10 mouse cellular contexts compared by ENCODE assay signal in the genomic region with DNA sequence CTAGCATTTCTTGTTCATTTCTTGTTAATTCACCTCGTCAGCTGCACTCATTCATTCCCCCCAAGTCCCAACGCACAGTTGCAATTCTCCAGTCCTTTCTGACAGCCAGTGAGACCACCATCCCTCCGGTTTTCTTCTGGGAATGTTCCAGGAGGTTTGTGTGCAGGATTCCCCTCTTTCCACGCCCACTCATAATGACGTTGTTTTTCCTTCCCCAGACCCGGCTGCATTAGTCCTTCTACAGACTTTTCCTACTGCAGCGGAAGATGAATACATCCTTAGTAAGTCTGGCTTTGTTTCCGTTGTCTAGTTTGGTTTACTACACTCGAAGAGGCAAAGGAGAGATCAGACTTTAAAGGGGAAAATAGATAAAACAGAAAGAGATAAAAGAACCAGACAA. TPM values are rescaled to one million over a fixed set of nuclear protein-coding genes. Genes with fewer than 3 reads are reported as not detected.
DNase-seq lines count a peak whose midpoint lies in the region; ATAC-seq and TF ChIP-seq lines count a peak whose summit lies in the region.
"Had no signal": no experiment of that assay in that cellular context is flagged by ENCODE, and none has a peak within 500 bp of the region (broad histone marks: within the 10 kb centered on the region; RNA-seq: fewer than 3 reads in every experiment).

No protein-coding gene starts in this region.

- peak overlapping the region; percentile 84 for H3K4me3 ChIP-seq in gastrocnemius, adult 2 months
- H3K4me3 ChIP-seq in forebrain, embryonic 13.5 days: peak overlapping the region; percentile 91
- peak overlapping the region; percentile 77 for H3K4me3 ChIP-seq in liver, embryonic 13.5 days (replicated peaks)

- peak overlapping the region; percentile 94 for H3K4me2 ChIP-seq in forebrain, embryonic 13.5 days
- H3K4me2 ChIP-seq in liver, embryonic 13.5 days: peak overlapping the region; percentile 80

- 46% methylated on average over 9 of the region's 9 CpGs for WGBS in forebrain, embryonic 13.5 days
- 44% methylated on average over 9 of the region's 9 CpGs for WGBS in liver, embryonic 13.5 days (ENCODE audit: insufficient replicate concordance)

- H3K9me3 ChIP-seq in forebrain, embryonic 13.5 days (replicated peaks): no peaks in the 10 kb centered on the region
- no peaks in the 10 kb centered on the region for H3K9me3 ChIP-seq in liver, embryonic 13.5 days (replicated peaks)

- H3K4me1 ChIP-seq in forebrain, embryonic 13.5 days: peaks cover 23% of the 10 kb centered on the region
- H3K4me1 ChIP-seq in liver, embryonic 13.5 days (replicated peaks): peaks cover 11% of the 10 kb centered on the region

- no peaks in the 10 kb centered on the region for H3K27me3 ChIP-seq in forebrain, embryonic 13.5 days
- H3K27me3 ChIP-seq in liver, embryonic 13.5 days: no peaks in the 10 kb centered on the region

- peak overlapping the region; percentile 93 for H3K9ac ChIP-seq in forebrain, embryonic 13.5 days
- peak overlapping the region; percentile 83; the same call in 1 of the 2 replicates for H3K9ac ChIP-seq in liver, embryonic 13.5 days

- no peak for TF ChIP-seq CTCF in gastrocnemius, adult 2 months (IDR thresholded peaks at IDR 0.05)

- no peak for DNase-seq in gastrocnemius, adult 2 months
- DNase-seq in gastrocnemius, postnatal 14 days: no peak
- DNase-seq in 3T3-L1 (ENCODE audit: low read depth, low spot score): peak; percentile 51
- no peak for DNase-seq in liver, embryonic 13.5 days
- DNase-seq in adrenal gland, postnatal 10 days: no peak
- DNase-seq in adrenal gland, adult 2 months: no peak
- DNase-seq in frontal cortex, postnatal 14 days (ENCODE audit: low spot score in 2 of 2): no peak

- peaks cover 41% of the 10 kb centered on the region for H3K36me3 ChIP-seq in forebrain, embryonic 13.5 days (ENCODE audit: poor library complexity, severe bottlenecking)
- H3K36me3 ChIP-seq in liver, embryonic 13.5 days: peaks cover 22% of the 10 kb centered on the region

- no peak for ATAC-seq in forebrain, embryonic 13.5 days
- ATAC-seq in liver, embryonic 13.5 days (ENCODE audit: low read depth): no peak

- H3K27ac ChIP-seq in gastrocnemius, adult 2 months: peak overlapping the region; percentile 95
- H3K27ac ChIP-seq in forebrain, embryonic 13.5 days: no peak overlapping the region
- H3K27ac ChIP-seq in liver, embryonic 13.5 days: no peak overlapping the region

- intact Hi-C loops in gastrocnemius, adult 2 months (cut with DNase I): no loop called here
- intact Hi-C loops in gastrocnemius, postnatal 14 days (cut with DNase I; ENCODE audit: low total_unique reads): no loop called here

RNA-seq across cellular contexts. Expression of a gene that starts 1.1 kb away (rescaled TPM):
- 1 to 10 TPM; 7.1 to 8.0 TPM for total RNA-seq in gastrocnemius, adult 2 months (2021)
- 1 to 10 TPM; 7.0 to 8.6 TPM for total RNA-seq in gastrocnemius, postnatal 14 days (2021)
- 22.7 and 23.5 TPM in 2 replicates for polyA plus RNA-seq in forebrain, embryonic 13.5 days (2015; fragmentation: Nextera tagmentation; extraction: Ambion mirVana)
- polyA plus RNA-seq in liver, embryonic 13.5 days (2015; fragmentation: Nextera tagmentation; extraction: Ambion mirVana): 2.2 and 3.1 TPM in 2 replicates
- total RNA-seq in adrenal gland, postnatal 10 days (2021): 10 to 100 TPM; 15.6 to 19.1 TPM
- total RNA-seq in adrenal gland, adult 2 months (2021): 10 to 100 TPM; 19.5 to 21.4 TPM
- 9.1 and 10.1 TPM in 2 replicates for polyA plus RNA-seq in adrenal gland, adult 2 months (2012; rRNA removed)

RNA-seq across cellular contexts. Expression of a gene that starts 9.3 kb away (rescaled TPM):
- not detected for total RNA-seq in gastrocnemius, adult 2 months (2021)
- total RNA-seq in gastrocnemius, postnatal 14 days (2021): not detected
- not detected in 2 replicates for polyA plus RNA-seq in forebrain, embryonic 13.5 days (2015; fragmentation: Nextera tagmentation; extraction: Ambion mirVana)
- polyA plus RNA-seq in liver, embryonic 13.5 days (2015; fragmentation: Nextera tagmentation; extraction: Ambion mirVana): not detected in 2 replicates
- not detected for total RNA-seq in adrenal gland, postnatal 10 days (2021)
- total RNA-seq in adrenal gland, adult 2 months (2021): not detected
- not detected in 2 replicates for polyA plus RNA-seq in adrenal gland, adult 2 months (2012; rRNA removed)
- polyA plus RNA-seq: large intestine, adult 2 months; small intestine, adult 2 months had no signal

RNA-seq across cellular contexts. Expression of a gene that starts 33.8 kb away (rescaled TPM):
- 1 to 10 TPM; 3.2 to 3.6 TPM for total RNA-seq in gastrocnemius, adult 2 months (2021)
- total RNA-seq in gastrocnemius, postnatal 14 days (2021): 1 to 10 TPM; 2.8 to 3.5 TPM
- 5.8 and 6.1 TPM in 2 replicates for polyA plus RNA-seq in forebrain, embryonic 13.5 days (2015; fragmentation: Nextera tagmentation; extraction: Ambion mirVana)
- polyA plus RNA-seq in liver, embryonic 13.5 days (2015; fragmentation: Nextera tagmentation; extraction: Ambion mirVana): 0.20 and 0.25 TPM in 2 replicates
- 1 to 10 TPM; 7.3 to 8.1 TPM for total RNA-seq in adrenal gland, postnatal 10 days (2021)
- total RNA-seq in adrenal gland, adult 2 months (2021): 1 to 10 TPM; 4.6 to 9.8 TPM
- 21.0 and 25.5 TPM in 2 replicates for polyA plus RNA-seq in adrenal gland, adult 2 months (2012; rRNA removed)

RNA-seq across cellular contexts. Expression of a gene that starts 55.2 kb away (rescaled TPM):
- not detected for total RNA-seq in gastrocnemius, adult 2 months (2021)
- not detected for total RNA-seq in gastrocnemius, postnatal 14 days (2021)
- polyA plus RNA-seq in forebrain, embryonic 13.5 days (2015; fragmentation: Nextera tagmentation; extraction: Ambion mirVana): not detected in 2 replicates
- not detected in 2 replicates for polyA plus RNA-seq in liver, embryonic 13.5 days (2015; fragmentation: Nextera tagmentation; extraction: Ambion mirVana)
- not detected for total RNA-seq in adrenal gland, postnatal 10 days (2021)
- not detected for total RNA-seq in adrenal gland, adult 2 months (2021)
- polyA plus RNA-seq in adrenal gland, adult 2 months (2012; rRNA removed): not detected in 2 replicates
- polyA plus RNA-seq: large intestine, adult 2 months; small intestine, adult 2 months had no signal

RNA-seq across cellular contexts. Expression of a gene that starts 55.5 kb away (rescaled TPM):
- total RNA-seq in gastrocnemius, adult 2 months (2021): 1 to 10 TPM; 3.6 to 4.0 TPM
- 1 to 10 TPM; 4.3 to 4.5 TPM for total RNA-seq in gastrocnemius, postnatal 14 days (2021)
- 14.9 and 15.7 TPM in 2 replicates for polyA plus RNA-seq in forebrain, embryonic 13.5 days (2015; fragmentation: Nextera tagmentation; extraction: Ambion mirVana)
- polyA plus RNA-seq in liver, embryonic 13.5 days (2015; fragmentation: Nextera tagmentation; extraction: Ambion mirVana): 1.7 and 1.8 TPM in 2 replicates
- 10 to 100 TPM in 1 of 2 experiments, 1 to 10 TPM in 1; 9.5 to 16.9 TPM for total RNA-seq in adrenal gland, postnatal 10 days (2021)
- 10 to 100 TPM in 1 of 2 experiments, 1 to 10 TPM in 1; 8.9 to 12.8 TPM for total RNA-seq in adrenal gland, adult 2 months (2021)
- polyA plus RNA-seq in adrenal gland, adult 2 months (2012; rRNA removed): 3.7 and 5.9 TPM in 2 replicates
